Mouse (Mus musculus): ENCODE measurements around the gene C2cd4d. TPM values are rescaled to one million over a fixed set of nuclear protein-coding genes. Genes with fewer than 3 reads are reported as not detected.
A peak's percentile ranks its signal among the peaks of the same experiment; 100 is the strongest.

Gene C2cd4d
- polyA plus RNA-seq, 1 experiment = 0.13 TPM

DNA sequence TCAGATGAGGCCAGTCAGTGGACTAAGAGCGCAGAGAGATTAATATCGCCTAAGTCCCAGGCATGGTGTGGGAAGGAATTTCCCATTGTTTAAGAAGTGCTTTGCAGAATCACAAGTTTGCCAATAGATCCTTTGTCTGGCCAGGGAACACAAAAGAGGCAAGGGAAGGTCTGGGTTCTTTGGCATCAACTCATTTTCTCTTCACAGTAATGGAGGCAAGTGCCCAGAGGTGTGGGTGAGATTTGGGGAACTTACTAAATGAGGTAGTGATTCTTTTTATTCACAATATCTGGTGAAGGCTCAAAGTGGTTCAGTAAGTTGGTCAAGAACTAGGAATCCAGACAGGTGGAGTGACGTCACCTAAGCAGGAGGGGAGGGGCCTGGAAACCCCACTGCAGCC lies 17.3 kb upstream of the C2cd4d start:
- no peak overlapping the region for H3K27ac ChIP-seq (ENCODE audit: insufficient read depth, low read length)
- WGBS = 81% methylated on average over 3 of the region's 3 CpGs

DNA sequence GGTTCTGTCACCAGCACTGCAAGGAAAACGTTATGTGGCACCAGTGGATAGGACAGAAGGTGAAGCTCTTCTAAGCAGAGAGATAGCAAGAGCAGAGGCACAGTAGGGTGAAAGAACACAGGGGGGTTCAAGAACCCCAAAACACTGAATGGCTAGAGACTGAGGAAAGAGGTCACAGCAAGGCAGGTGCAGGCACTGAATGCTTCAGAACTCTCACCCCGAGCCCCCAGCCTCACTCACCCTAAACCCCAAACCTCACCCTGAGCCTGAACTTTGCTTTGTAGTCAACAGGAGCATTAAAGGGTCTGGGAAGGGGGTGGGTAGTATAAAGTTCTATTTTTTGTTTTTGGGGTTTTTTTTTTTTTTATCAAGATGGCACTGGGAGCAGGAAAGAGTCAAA lies 14.1 kb upstream of the C2cd4d start:
- TF ChIP-seq POLR2A (IDR thresholded peaks at IDR 0.05; ENCODE audit: low read depth, low read length) (no peak), CTCF (IDR thresholded peaks at IDR 0.05; ENCODE audit: extremely low read depth, insufficient read depth, insufficient read length, insufficient replicate concordance) (no peak)
- Histone ChIP-seq H3K4me1 (ENCODE audit: control insufficient read depth, insufficient read depth, insufficient read length) (no peaks in the 10 kb centered on the region), H3K27me3 (ENCODE audit: control insufficient read depth, insufficient read depth, low read length) (no peaks in the 10 kb centered on the region), H3K4me3 (ENCODE audit: extremely low read depth, insufficient read depth, insufficient read length) (no peak overlapping the region), H3K36me3 (ENCODE audit: control insufficient read depth, insufficient read depth, low read length) (no peaks in the 10 kb centered on the region), H3K27ac (ENCODE audit: insufficient read depth, low read length) (no peak overlapping the region)
- no peak for DNase-seq (ENCODE audit: low read depth in 1 of 2, low spot score in 2 of 2)
- 65% methylated on average over 2 of the region's 2 CpGs for WGBS

More for the DNA sequence above, 17.3 kb upstream of the C2cd4d start:
- DNase-seq (ENCODE audit: low read depth in 1 of 2, low spot score in 2 of 2) = no peak
- H3K36me3 ChIP-seq (ENCODE audit: control insufficient read depth, insufficient read depth, low read length) = no peaks in the 10 kb centered on the region
- TF ChIP-seq CTCF (IDR thresholded peaks at IDR 0.05; ENCODE audit: extremely low read depth, insufficient read depth, insufficient read length, insufficient replicate concordance) (no peak), POLR2A (IDR thresholded peaks at IDR 0.05; ENCODE audit: low read depth, low read length) (no peak)
- no peaks in the 10 kb centered on the region for H3K27me3 ChIP-seq (ENCODE audit: control insufficient read depth, insufficient read depth, low read length)
- H3K4me1 ChIP-seq (ENCODE audit: control insufficient read depth, insufficient read depth, insufficient read length) = no peaks in the 10 kb centered on the region
- H3K4me3 ChIP-seq (ENCODE audit: extremely low read depth, insufficient read depth, insufficient read length) = no peak overlapping the region

DNA sequence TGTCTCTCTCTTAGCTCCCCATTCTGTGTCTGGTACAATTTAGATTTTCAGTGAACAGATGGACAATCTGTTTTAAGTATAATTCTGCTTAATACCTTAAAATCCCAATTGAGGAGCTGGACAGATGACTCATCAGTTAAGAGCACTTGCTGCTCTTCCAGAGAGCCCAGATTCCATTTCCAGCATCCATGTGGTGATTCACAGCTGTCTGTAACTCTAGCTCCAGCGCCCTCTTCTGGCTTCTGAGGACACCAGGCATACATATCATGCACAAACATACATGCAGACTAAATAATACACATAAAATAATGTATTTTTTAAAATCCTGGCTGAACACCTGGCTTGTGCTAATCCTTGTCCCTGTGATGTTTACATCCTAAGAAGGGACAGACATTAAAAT lies 1.4 kb upstream of the C2cd4d start:
- Histone ChIP-seq H3K4me1 (ENCODE audit: control insufficient read depth, insufficient read depth, insufficient read length) (peaks cover 6% of the 10 kb centered on the region; the same call in 1 of the 2 replicates), H3K27ac (ENCODE audit: insufficient read depth, low read length) (no peak overlapping the region), H3K36me3 (ENCODE audit: control insufficient read depth, insufficient read depth, low read length) (no peaks in the 10 kb centered on the region), H3K27me3 (ENCODE audit: control insufficient read depth, insufficient read depth, low read length) (peaks cover 5% of the 10 kb centered on the region), H3K4me3 (ENCODE audit: extremely low read depth, insufficient read depth, insufficient read length) (no peak overlapping the region)
- DNase-seq (ENCODE audit: low read depth in 1 of 2, low spot score in 2 of 2) = no peak
- WGBS = 5% methylated on average over 1 of the region's 1 CpGs
- no peak for TF ChIP-seq POLR2A (IDR thresholded peaks at IDR 0.05; ENCODE audit: low read depth, low read length)
- no peak for TF ChIP-seq CTCF (IDR thresholded peaks at IDR 0.05; ENCODE audit: extremely low read depth, insufficient read depth, insufficient read length, insufficient replicate concordance)

DNA sequence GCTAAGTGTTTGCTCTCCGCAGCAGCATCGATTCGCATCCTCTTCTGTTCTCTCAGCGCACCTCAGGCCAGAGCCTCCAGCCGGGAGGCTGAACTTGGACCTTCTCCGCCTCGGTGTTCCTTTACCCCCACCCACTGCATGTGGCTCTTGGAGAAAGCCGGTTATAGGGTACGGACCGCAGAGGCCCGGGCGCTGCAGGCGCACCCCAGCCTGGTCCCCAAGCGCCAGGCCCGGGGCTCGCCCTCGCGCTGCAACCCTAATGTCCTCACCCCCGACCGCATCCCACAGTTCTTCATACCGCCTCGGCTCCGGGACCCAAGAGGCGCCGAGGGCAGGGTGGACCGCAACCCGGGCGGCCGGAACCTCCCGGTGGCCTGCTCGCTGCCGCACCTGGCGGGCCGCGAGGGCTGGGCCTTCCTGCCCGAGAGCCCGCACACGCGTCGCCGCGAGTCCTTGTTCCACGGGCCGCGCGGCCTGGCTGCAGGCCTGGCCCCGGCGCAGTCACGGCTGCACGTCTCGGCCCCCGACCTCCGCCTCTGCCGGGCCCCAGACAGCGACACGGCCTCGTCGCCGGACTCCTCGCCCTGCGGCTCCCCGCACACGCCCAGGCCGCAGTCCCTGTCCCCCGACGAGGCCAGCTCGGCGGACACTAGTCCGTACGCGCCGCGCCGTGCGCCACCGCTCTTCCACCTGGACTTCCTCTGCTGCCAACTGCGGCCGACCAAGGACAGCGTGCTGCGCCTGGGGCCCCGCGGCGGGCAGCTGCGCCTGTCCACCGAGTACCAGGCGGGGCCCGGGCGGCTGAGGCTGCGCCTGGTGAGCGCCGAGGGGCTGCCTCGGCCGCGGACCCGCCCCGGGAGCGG lies 1.3 kb downstream of the C2cd4d start:
- Histone ChIP-seq H3K27me3 (ENCODE audit: control insufficient read depth, insufficient read depth, low read length) (peaks cover 5% of the 10 kb centered on the region), H3K27ac (ENCODE audit: insufficient read depth, low read length) (no peak overlapping the region), H3K4me3 (ENCODE audit: extremely low read depth, insufficient read depth, insufficient read length) (no peak overlapping the region; the same call in 1 of the 2 replicates), H3K36me3 (ENCODE audit: control insufficient read depth, insufficient read depth, low read length) (no peaks in the 10 kb centered on the region), H3K4me1 (ENCODE audit: control insufficient read depth, insufficient read depth, insufficient read length) (peaks cover 6% of the 10 kb centered on the region; the same call in 1 of the 2 replicates)
- TF ChIP-seq CTCF (IDR thresholded peaks at IDR 0.05; ENCODE audit: extremely low read depth, insufficient read depth, insufficient read length, insufficient replicate concordance) (no peak), POLR2A (IDR thresholded peaks at IDR 0.05; ENCODE audit: low read depth, low read length) (no peak)
- WGBS = 14% methylated on average over 97 of the region's 97 CpGs
- DNase-seq (ENCODE audit: low read depth in 1 of 2, low spot score in 2 of 2) = no peak

DNA sequence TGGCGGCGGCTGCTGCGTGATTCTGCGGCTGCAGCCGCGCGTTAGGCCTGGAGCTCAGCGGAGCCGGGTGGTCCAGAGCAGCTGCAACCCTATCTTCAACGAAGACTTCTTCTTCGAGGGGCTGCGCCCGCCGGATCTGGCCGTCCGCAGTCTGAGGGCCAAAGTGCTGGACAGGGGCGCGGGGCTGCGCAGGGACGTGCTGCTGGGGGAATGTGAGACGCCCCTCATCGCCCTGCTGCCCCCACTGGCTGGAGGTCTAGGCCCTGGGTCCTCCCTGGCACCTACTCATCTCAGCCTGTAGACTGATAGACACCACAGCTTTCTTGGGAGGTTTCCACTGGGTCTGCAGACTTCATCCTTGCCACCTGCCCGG lies 1.9 kb downstream of the C2cd4d start:
- TF ChIP-seq POLR2A (IDR thresholded peaks at IDR 0.05; ENCODE audit: low read depth, low read length) = no peak
- no peak for TF ChIP-seq CTCF (IDR thresholded peaks at IDR 0.05; ENCODE audit: extremely low read depth, insufficient read depth, insufficient read length, insufficient replicate concordance)
- H3K36me3 ChIP-seq (ENCODE audit: control insufficient read depth, insufficient read depth, low read length) = no peaks in the 10 kb centered on the region
- peaks cover 5% of the 10 kb centered on the region for H3K27me3 ChIP-seq (ENCODE audit: control insufficient read depth, insufficient read depth, low read length)
- DNase-seq (ENCODE audit: low read depth in 1 of 2, low spot score in 2 of 2) = no peak
- H3K4me3 ChIP-seq (ENCODE audit: extremely low read depth, insufficient read depth, insufficient read length) = no peak overlapping the region
- H3K4me1 ChIP-seq (ENCODE audit: control insufficient read depth, insufficient read depth, insufficient read length) = peaks cover 6% of the 10 kb centered on the region; the same call in 1 of the 2 replicates
- no peak overlapping the region for H3K27ac ChIP-seq (ENCODE audit: insufficient read depth, low read length)
- WGBS = 12% methylated on average over 23 of the region's 23 CpGs

DNA sequence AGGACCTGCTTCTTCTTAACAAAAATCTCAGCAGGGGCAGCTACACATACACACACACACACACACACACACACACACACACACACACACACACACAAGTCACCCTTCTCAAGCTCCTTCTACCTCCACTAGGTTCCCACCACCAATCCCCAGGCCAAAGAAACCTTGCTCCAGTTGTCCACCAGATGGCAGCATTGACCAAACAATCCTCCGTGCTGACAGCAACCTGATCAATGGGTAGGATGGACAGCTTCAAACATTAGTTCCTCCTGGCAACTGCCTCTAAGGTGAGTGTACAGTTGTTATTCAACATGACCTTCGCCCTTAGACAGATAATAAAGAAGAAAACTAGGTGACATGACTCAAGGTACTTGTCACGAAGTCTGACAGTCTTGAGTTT lies 4.5 kb downstream of the C2cd4d start:
- TF ChIP-seq CTCF (IDR thresholded peaks at IDR 0.05; ENCODE audit: extremely low read depth, insufficient read depth, insufficient read length, insufficient replicate concordance) = peak; percentile 86; the same call in 1 of the 2 replicates
- TF ChIP-seq POLR2A (IDR thresholded peaks at IDR 0.05; ENCODE audit: low read depth, low read length) = no peak
- Histone ChIP-seq H3K4me1 (ENCODE audit: control insufficient read depth, insufficient read depth, insufficient read length) (peaks cover 6% of the 10 kb centered on the region; the same call in 1 of the 2 replicates), H3K27me3 (ENCODE audit: control insufficient read depth, insufficient read depth, low read length) (peaks cover 5% of the 10 kb centered on the region), H3K36me3 (ENCODE audit: control insufficient read depth, insufficient read depth, low read length) (no peaks in the 10 kb centered on the region), H3K4me3 (ENCODE audit: extremely low read depth, insufficient read depth, insufficient read length) (no peak overlapping the region), H3K27ac (ENCODE audit: insufficient read depth, low read length) (no peak overlapping the region)
- peak; percentile 41 to 63 for DNase-seq (ENCODE audit: low read depth in 1 of 2, low spot score in 2 of 2)
- WGBS = 35% methylated on average over 3 of the region's 3 CpGs

DNA sequence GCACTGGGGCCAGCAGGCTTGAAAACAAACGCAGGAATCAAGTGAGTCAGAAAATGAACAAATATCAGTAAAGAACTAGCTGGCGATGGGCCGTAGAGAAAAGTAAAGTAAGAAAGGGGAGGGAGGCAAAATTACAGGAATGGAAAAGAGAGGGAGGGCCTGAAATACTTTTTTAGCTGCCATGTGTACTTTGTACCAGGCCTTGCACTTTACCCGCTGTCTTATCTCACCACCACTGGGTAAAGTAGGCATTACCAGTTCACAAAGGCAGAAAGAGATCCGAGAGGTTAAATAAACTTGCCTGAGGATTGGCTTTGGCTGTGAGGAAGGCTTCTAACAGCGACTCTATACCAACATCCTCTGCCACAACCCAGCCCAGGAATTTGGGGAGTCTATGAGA lies 5.3 kb downstream of the C2cd4d start:
- TF ChIP-seq CTCF (IDR thresholded peaks at IDR 0.05; ENCODE audit: extremely low read depth, insufficient read depth, insufficient read length, insufficient replicate concordance) (no peak), POLR2A (IDR thresholded peaks at IDR 0.05; ENCODE audit: low read depth, low read length) (no peak)
- H3K27ac ChIP-seq (ENCODE audit: insufficient read depth, low read length) = no peak overlapping the region
- H3K4me3 ChIP-seq (ENCODE audit: extremely low read depth, insufficient read depth, insufficient read length) = no peak overlapping the region
- H3K36me3 ChIP-seq (ENCODE audit: control insufficient read depth, insufficient read depth, low read length) = no peaks in the 10 kb centered on the region
- WGBS = 90% methylated on average over 6 of the region's 6 CpGs
- no peak for DNase-seq (ENCODE audit: low read depth in 1 of 2, low spot score in 2 of 2)
- peaks cover 5% of the 10 kb centered on the region for H3K27me3 ChIP-seq (ENCODE audit: control insufficient read depth, insufficient read depth, low read length)
- peaks cover 6% of the 10 kb centered on the region; the same call in 1 of the 2 replicates for H3K4me1 ChIP-seq (ENCODE audit: control insufficient read depth, insufficient read depth, insufficient read length)
